Mouse (Mus musculus): ENCODE measurements around the gene Slc5a10. TPM values are rescaled to one million over a fixed set of nuclear protein-coding genes. Genes with fewer than 3 reads are reported as not detected.

Gene Slc5a10
- total and polyA plus RNA-seq, 3 experiments: not detected

- Histone ChIP-seq H3K9me3 (replicated peaks) (no peaks in the 10 kb centered on the region), H3K27me3 (ENCODE audit: insufficient read depth, low read length) (peaks cover 30% of the 10 kb centered on the region), H3K36me3 (replicated peaks) (no peaks in the 10 kb centered on the region), H3K4me1 (ENCODE audit: insufficient read depth, low read depth, low read length) (peaks cover 3% of the 10 kb centered on the region; the same call in 1 of the 2 replicates), H3K4me3 (ENCODE audit: low read depth, low read length) (no peak overlapping the region)
- DNase-seq (ENCODE audit: low spot score) (no peak), ATAC-seq (ENCODE audit: extremely low read depth, insufficient number of reproducible peaks, low FRiP score, poor library complexity, severe bottlenecking) (no peak)
- no peak for TF ChIP-seq GATA2 (IDR thresholded peaks at IDR 0.05; ENCODE audit: borderline replicate concordance, low read depth, low read length)
- TF ChIP-seq POLR2AphosphoS5 (IDR thresholded peaks at IDR 0.05; ENCODE audit: insufficient replicate concordance, low read depth, low read length): no peak
- TF ChIP-seq CTCF (IDR thresholded peaks at IDR 0.05; ENCODE audit: low read depth, low read length): no peak
- TF ChIP-seq TAL1 (conservative IDR thresholded peaks at IDR 0.05; ENCODE audit: low read depth, low read length): no peak
- TF ChIP-seq GATA1 (IDR thresholded peaks at IDR 0.05; ENCODE audit: borderline replicate concordance, low read length): no peak
Observed at GRCm38 (mm10) chr11:61647110-61647910, 73.3 kb downstream of the Slc5a10 start.

- H3K36me3 ChIP-seq (replicated peaks): no peaks in the 10 kb centered on the region
- no peak for ATAC-seq (ENCODE audit: extremely low read depth, insufficient number of reproducible peaks, low FRiP score, poor library complexity, severe bottlenecking)
- DNase-seq (ENCODE audit: low spot score): no peak
- H3K27me3 ChIP-seq (ENCODE audit: insufficient read depth, low read length): peaks cover 34% of the 10 kb centered on the region
- TF ChIP-seq GATA2 (IDR thresholded peaks at IDR 0.05; ENCODE audit: borderline replicate concordance, low read depth, low read length) (no peak), TAL1 (conservative IDR thresholded peaks at IDR 0.05; ENCODE audit: low read depth, low read length) (no peak), CTCF (IDR thresholded peaks at IDR 0.05; ENCODE audit: low read depth, low read length) (no peak), POLR2AphosphoS5 (IDR thresholded peaks at IDR 0.05; ENCODE audit: insufficient replicate concordance, low read depth, low read length) (no peak), GATA1 (IDR thresholded peaks at IDR 0.05; ENCODE audit: borderline replicate concordance, low read length) (no peak)
- H3K4me1 ChIP-seq (ENCODE audit: insufficient read depth, low read depth, low read length): no peaks in the 10 kb centered on the region
- no peak overlapping the region for H3K4me3 ChIP-seq (ENCODE audit: low read depth, low read length)
- H3K9me3 ChIP-seq (replicated peaks): no peaks in the 10 kb centered on the region
Observed at GRCm38 (mm10) chr11:61646499-61647039, 74.1 kb downstream of the Slc5a10 start.

- no peak for TF ChIP-seq GATA2 (IDR thresholded peaks at IDR 0.05; ENCODE audit: borderline replicate concordance, low read depth, low read length)
- TF ChIP-seq CTCF (IDR thresholded peaks at IDR 0.05; ENCODE audit: low read depth, low read length): no peak
- TF ChIP-seq POLR2AphosphoS5 (IDR thresholded peaks at IDR 0.05; ENCODE audit: insufficient replicate concordance, low read depth, low read length): no peak
- no peak for TF ChIP-seq GATA1 (IDR thresholded peaks at IDR 0.05; ENCODE audit: borderline replicate concordance, low read length)
- no peak for TF ChIP-seq TAL1 (conservative IDR thresholded peaks at IDR 0.05; ENCODE audit: low read depth, low read length)
- no peaks in the 10 kb centered on the region for H3K36me3 ChIP-seq (replicated peaks)
- H3K4me1 ChIP-seq (ENCODE audit: insufficient read depth, low read depth, low read length): no peaks in the 10 kb centered on the region
- no peak overlapping the region for H3K4me3 ChIP-seq (ENCODE audit: low read depth, low read length)
- DNase-seq (ENCODE audit: low spot score) (no peak), ATAC-seq (ENCODE audit: extremely low read depth, insufficient number of reproducible peaks, low FRiP score, poor library complexity, severe bottlenecking) (no peak)
- H3K27me3 ChIP-seq (ENCODE audit: insufficient read depth, low read length): peaks cover 34% of the 10 kb centered on the region
- H3K9me3 ChIP-seq (replicated peaks): no peaks in the 10 kb centered on the region
Observed at GRCm38 (mm10) chr11:61645357-61645857, 75.2 kb downstream of the Slc5a10 start.

- no peaks in the 10 kb centered on the region for H3K4me1 ChIP-seq (ENCODE audit: insufficient read depth, low read depth, low read length)
- no peak overlapping the region for H3K4me3 ChIP-seq (ENCODE audit: low read depth, low read length)
- no peaks in the 10 kb centered on the region for H3K36me3 ChIP-seq (replicated peaks)
- DNase-seq (ENCODE audit: low spot score): no peak
- no peak for ATAC-seq (ENCODE audit: extremely low read depth, insufficient number of reproducible peaks, low FRiP score, poor library complexity, severe bottlenecking)
- H3K27me3 ChIP-seq (ENCODE audit: insufficient read depth, low read length): peaks cover 34% of the 10 kb centered on the region
- H3K9me3 ChIP-seq (replicated peaks): no peaks in the 10 kb centered on the region
- TF ChIP-seq CTCF (IDR thresholded peaks at IDR 0.05; ENCODE audit: low read depth, low read length) (no peak), TAL1 (conservative IDR thresholded peaks at IDR 0.05; ENCODE audit: low read depth, low read length) (no peak), GATA2 (IDR thresholded peaks at IDR 0.05; ENCODE audit: borderline replicate concordance, low read depth, low read length) (no peak), POLR2AphosphoS5 (IDR thresholded peaks at IDR 0.05; ENCODE audit: insufficient replicate concordance, low read depth, low read length) (no peak), GATA1 (IDR thresholded peaks at IDR 0.05; ENCODE audit: borderline replicate concordance, low read length) (no peak)
Observed at GRCm38 (mm10) chr11:61644576-61645326, 75.9 kb downstream of the Slc5a10 start.

GRCm38 (mm10) chr11:61643184-61643961 lies 77.3 kb downstream of the Slc5a10 start:
- TF ChIP-seq POLR2AphosphoS5 (IDR thresholded peaks at IDR 0.05; ENCODE audit: insufficient replicate concordance, low read depth, low read length): no peak
- TF ChIP-seq GATA1 (IDR thresholded peaks at IDR 0.05; ENCODE audit: borderline replicate concordance, low read length): no peak
- no peak for TF ChIP-seq TAL1 (conservative IDR thresholded peaks at IDR 0.05; ENCODE audit: low read depth, low read length)
- no peak for TF ChIP-seq CTCF (IDR thresholded peaks at IDR 0.05; ENCODE audit: low read depth, low read length)
- TF ChIP-seq GATA2 (IDR thresholded peaks at IDR 0.05; ENCODE audit: borderline replicate concordance, low read depth, low read length): no peak
- Histone ChIP-seq H3K4me1 (ENCODE audit: insufficient read depth, low read depth, low read length) (no peaks in the 10 kb centered on the region), H3K9me3 (replicated peaks) (no peaks in the 10 kb centered on the region), H3K27me3 (ENCODE audit: insufficient read depth, low read length) (peaks cover 24% of the 10 kb centered on the region), H3K4me3 (ENCODE audit: low read depth, low read length) (no peak overlapping the region), H3K36me3 (replicated peaks) (no peaks in the 10 kb centered on the region)
- ATAC-seq (ENCODE audit: extremely low read depth, insufficient number of reproducible peaks, low FRiP score, poor library complexity, severe bottlenecking) (no peak), DNase-seq (ENCODE audit: low spot score) (no peak)

All from G1E (cell line).